Mouse (Mus musculus) gastrocnemius, adult 8-10 months (tissue): Measurements from ENCODE around the gene Rbfox2. TPM values are rescaled to one million over a fixed set of nuclear protein-coding genes. Genes with fewer than 3 reads are reported as not detected.

Experiments
- DNase-seq, 2 experiments: peaks; one replicate each; pipeline ENCODE4 v3.0.0; 2022; ENCODE audit warnings: low spot score in 2 of 2
- total RNA-seq, 4 experiments: library from RNA; stranded (reverse); gene quantifications; 2 replicates each; pipeline ENCODE4 v1.2.4; 2022

The Rbfox2 gene
- total RNA-seq, 4 experiments from 2014 or later: 40.8 to 56.7 (median 46.9) TPM

GRCm38 (mm10) chr15:77151178-77151577 is 155.6 kb downstream of the Rbfox2 start:
- DNase-seq: no peak

DNA sequence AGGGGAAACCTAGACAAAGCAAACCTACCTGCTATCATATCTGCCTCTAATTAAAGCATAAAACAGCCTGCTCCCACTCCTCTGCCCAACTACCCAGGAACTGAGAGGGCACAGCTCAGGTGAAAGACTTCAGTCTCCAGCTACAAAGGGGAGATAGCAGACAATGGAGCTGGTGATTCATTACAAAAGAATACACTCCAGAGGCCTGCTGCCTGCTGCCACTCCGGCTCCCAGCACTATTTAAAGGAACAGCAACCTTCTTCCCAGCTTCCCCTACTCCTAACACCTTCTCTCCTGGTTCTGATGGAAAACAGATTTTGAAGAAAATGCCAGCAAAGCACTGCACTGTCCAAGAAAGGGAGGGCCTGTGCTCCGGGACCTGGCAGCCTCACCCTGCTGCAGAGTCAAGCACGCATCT is 156.4 kb downstream of the Rbfox2 start:
- peak in 1 of 2 experiments; percentile 35 for DNase-seq

GRCm38 (mm10) chr15:77150000-77150399 is 156.8 kb downstream of the Rbfox2 start:
- no peak for DNase-seq

- DNase-seq: no peak
Measured at GRCm38 (mm10) chr15:77149551-77149950, 157.3 kb downstream of the Rbfox2 start.

DNA sequence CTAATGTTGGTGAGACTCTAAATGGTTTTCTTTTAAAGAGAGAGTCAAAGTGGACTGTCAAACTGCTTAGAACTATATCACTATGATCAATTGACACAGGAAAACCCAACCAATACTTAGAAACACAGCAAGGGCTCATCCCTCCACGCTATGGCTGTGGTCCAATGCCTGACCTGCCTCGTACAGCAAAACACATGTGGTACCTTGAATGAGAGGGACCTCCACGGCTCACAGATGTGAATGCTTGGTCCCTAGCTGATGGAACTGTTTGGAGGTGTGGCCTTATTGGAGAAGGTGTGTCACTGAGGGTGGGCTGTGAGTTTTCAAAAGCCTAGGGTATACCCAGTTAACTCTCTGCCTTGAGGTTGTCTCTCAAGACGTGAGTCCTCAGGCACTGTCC is 159.9 kb downstream of the Rbfox2 start:
- no peak for DNase-seq

DNA sequence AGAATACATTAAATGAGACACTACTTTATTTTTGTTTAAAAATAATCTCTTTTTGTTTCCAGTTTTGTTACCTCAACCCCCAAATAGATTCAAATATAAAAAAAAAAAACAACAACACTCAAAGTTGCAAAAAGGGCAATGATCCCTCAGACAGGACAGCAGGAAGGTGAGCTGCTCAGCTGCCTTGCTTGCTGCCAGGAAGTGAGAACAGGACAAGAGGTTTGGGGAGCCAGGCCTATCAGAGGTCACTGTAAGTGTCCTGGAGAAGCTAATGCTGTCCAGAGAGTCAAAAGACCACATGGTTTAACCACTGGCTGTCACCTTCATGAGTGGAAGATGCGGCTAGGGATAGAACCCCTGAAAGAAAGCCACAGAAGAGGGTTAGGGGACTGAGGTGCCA is 161.8 kb downstream of the Rbfox2 start:
- no peak for DNase-seq

DNA sequence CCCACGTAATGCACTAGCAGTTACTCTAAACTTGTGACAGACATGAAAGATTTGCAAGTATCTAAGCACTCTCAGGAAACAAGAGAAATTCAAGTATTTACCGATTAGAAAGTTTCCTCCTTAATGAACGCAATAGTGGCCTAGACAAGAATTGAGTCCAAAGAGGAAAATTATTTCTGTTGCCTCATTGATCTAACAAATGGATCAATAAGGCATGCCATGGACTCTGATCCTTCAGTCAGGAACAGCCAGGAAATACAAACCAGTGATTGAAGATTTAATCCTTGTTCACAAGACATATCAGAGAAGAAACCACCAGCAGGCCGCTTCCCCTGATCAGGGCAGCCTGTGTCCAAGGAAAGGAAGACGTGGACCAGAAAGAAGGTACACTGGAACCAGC is 164.0 kb downstream of the Rbfox2 start:
- no peak for DNase-seq

DNA sequence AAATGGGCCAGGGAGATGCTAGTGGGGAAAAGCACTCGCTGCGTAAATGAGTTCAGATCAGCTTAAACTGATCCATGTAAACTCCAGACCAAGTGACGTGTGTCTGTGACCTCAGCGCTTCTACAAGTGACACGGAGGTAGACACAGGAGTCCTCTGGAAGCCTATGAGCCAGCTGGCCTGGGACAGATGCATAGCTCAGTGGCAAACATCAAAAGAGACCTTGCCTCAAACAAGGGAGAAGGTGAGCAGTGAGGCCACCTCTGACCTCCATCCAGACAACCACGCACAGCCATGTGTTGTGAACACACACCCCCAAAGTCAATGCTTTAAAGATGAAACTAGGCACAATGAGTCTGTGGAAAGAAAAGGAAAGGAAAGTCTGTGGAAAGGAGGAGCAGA is 164.5 kb downstream of the Rbfox2 start:
- no peak for DNase-seq

GRCm38 (mm10) chr15:77141711-77142110 is 165.1 kb downstream of the Rbfox2 start:
- no peak for DNase-seq

DNA sequence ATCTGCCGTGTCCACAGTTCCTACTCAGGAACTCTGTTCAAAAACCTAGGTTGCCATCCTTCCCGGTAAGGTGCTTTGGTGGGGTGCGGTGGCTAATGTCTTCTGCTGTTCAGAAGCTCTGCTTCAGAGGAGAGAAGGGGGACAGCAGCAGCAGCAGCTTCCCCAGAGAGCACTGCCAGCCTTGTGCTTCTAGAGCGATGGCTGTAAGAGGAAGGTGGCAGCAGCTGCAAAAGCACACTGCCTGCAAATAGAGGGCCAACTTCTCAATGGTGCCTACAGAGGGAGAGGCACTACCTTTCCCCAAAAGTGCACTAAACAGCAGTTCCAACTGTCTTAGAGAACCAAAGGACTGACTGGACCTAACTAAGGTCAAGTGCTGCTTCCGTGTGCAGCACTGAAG is 168.5 kb downstream of the Rbfox2 start:
- no peak for DNase-seq

GRCm38 (mm10) chr15:77134483-77134882 is 172.3 kb downstream of the Rbfox2 start:
- no peak for DNase-seq

- DNase-seq: no peak
Measured at GRCm38 (mm10) chr15:77129154-77129553, 177.7 kb downstream of the Rbfox2 start.

DNA sequence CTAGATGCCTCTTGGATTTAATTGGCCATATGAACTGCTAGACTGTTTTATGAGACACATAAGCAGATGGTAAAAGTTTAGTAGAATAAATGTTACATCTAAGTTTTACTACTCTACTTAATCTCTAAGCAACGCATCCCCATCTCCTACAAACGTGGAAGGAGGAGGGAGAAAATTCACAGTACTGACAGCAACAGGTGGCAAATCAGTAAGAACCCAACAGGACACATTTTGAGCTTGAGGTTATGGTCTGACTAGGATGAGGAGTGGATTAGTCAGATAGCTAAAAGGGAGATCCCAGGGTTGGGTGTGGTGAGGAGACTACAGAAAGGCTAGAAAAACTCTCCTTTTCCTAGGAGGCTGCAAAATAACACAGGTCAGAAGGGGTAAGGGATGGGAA is 179.1 kb downstream of the Rbfox2 start:
- DNase-seq: no peak

- DNase-seq: no peak
Measured at GRCm38 (mm10) chr15:77126674-77127073, 180.1 kb downstream of the Rbfox2 start.

DNA sequence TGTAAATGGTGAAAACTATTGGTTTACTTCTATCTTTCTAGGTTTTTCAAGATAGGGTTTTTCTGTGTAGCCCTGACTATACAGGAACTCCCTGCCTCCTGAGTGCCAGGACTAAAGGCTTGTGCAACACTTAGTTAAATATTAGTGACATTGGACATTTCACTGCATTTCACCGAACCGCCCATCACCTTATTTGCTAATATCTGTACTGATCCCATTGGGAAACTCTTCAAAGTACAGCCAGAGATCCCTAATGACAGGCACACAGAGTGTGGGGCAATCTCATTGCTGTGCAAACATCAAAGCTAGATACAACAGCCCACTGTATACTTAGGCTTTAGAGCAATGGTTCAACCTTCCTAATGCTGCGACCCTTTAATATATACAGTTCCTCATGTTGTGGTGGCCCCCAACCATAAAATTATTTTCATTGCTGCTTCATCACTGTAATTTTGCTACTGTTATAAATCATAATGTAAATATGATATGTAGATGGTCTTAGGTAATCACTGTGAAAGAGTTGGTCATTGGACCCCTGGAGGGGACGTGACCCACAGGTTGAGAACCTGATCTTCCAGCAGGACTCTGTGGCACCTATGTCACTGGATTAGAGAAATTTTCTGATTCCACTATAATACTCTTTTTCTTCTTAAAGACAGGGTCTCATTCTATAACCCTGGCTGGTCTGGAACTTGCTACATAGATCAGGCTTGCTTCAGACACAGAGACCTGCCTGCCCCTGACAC is 182.3 kb downstream of the Rbfox2 start:
- no peak for DNase-seq

- DNase-seq: no peak
Measured at GRCm38 (mm10) chr15:77122824-77123223, 184.0 kb downstream of the Rbfox2 start.

DNA sequence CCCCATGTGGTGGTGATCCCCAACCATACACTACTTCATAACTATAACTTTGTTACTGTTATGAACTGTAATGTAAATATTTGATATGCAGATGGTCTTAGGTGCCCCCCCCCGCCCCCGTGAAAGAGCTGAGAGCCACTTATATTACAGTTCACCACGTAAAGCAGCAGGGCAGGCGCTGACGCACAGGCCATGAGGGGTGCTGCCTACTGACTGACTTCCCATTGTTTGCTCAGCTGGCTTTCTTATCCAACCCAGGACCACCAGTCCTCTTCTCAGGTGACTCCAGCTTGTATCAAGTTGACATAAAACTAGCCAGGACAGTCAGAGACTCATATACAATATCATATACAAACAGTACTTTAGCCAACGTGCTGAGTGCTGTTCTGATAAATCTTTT is 184.6 kb downstream of the Rbfox2 start:
- no peak for DNase-seq

- no peak for DNase-seq
Measured at GRCm38 (mm10) chr15:77119666-77120065, 187.1 kb downstream of the Rbfox2 start.

- no peak for DNase-seq
Measured at GRCm38 (mm10) chr15:77117209-77117608, 189.6 kb downstream of the Rbfox2 start.

GRCm38 (mm10) chr15:77116139-77116722 is 190.6 kb downstream of the Rbfox2 start:
- no peak for DNase-seq

DNA sequence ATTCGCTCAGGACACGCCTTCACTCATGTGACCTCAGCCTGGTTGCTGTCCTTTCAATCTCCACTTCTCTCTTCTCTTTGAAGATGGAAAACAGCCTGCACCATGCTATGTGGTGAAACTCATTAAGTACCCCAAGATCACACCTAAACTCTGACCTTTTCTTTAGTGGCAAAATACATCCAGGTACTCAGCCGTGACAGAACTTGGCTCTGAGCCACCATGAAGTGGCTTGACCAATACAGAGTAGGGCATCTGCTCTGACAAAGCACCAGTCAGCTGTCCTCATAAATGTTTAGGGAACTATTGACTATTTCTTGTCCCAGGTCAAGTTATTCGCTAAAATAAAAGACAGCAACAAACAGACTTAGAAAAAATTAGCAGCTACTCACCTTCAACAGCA is 191.3 kb downstream of the Rbfox2 start:
- no peak for DNase-seq

GRCm38 (mm10) chr15:77113591-77113990 is 193.2 kb downstream of the Rbfox2 start:
- no peak for DNase-seq

- no peak for DNase-seq
Measured at GRCm38 (mm10) chr15:77112378-77112777, 194.4 kb downstream of the Rbfox2 start.
